Mouse (Mus musculus) retina, adult 2 months (tissue): ENCODE data around the gene Zfp119b.
"Not testable (repeated sequence)": the region's sequence is repeated elsewhere in the genome, so short reads cannot be mapped to it uniquely, and the experiment has no call there.

ENCODE experiments used
- DNase-seq: peaks from one replicate; pipeline ENCODE4 v3.0.0-alpha.2; 2012; ENCODE audit warnings: low read depth, low spot score

Gene Zfp119b

DNA sequence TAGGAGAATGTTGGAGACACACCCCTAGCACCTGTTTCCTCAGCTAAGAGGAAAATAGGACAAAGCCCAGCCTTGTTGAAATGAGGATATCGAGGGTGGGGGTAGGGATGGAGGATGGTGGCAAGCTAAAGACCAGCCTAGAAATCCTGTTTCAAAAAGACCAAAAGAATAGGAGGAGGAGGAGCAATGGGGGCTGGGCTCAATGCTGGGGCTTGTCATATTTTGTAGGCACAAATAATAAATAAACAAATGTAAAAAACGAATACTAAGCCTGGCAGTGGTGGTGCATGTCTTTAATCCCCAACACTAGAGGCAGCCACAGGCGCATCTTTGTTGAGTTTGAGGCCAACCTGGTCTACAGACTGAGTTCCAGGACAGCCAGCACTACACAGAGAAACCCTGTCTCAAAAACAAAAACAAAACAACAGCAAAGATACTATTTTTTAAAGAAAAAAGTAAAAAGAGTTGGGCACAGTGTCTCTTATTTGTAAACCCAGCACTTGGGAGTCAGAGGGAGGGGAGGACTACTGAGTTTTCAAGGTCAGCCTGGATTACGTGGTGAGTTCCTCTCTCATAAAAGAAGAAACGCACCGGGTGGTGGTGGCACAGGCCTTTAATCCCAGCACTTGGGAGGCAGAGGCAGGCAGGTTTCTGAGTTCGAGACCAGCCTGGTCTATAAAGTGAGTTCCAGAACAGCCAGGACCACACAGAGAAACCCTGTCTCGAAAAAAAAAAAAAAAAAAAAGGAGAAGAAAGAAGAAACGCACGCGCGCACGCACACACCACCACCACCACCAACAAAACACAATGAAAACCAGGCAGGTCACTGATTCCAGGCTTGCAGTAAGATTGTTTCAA is 8.7 kb upstream of the Zfp119b start:
- DNase-seq, result no peak

DNA sequence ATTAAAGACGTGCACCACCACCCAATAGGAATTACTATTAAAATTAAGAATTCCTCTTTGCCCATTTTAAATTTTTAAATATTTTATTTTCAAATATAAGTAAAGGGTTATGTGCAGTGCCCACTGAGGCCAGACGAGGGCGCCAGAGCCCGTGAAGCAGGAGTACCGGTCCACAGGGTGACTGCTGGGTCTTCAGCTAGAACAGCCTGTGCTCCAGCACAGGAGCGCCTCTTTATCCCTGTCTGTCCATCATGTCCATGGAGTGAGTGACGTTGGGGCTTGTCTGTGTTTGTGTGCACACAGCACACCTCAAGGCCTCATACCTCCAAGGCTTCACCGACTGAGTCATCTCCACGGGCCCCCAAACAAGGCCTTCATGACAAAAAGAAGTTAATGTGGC is 7.9 kb upstream of the Zfp119b start:
- peak; percentile 53 for DNase-seq

- DNase-seq, result no peak
Measured at GRCm38 (mm10) chr17:55956591-55956990, 7.3 kb upstream of the Zfp119b start.

- peak; percentile 61 for DNase-seq
Measured at GRCm38 (mm10) chr17:55956129-55956528, 6.8 kb upstream of the Zfp119b start.

DNA sequence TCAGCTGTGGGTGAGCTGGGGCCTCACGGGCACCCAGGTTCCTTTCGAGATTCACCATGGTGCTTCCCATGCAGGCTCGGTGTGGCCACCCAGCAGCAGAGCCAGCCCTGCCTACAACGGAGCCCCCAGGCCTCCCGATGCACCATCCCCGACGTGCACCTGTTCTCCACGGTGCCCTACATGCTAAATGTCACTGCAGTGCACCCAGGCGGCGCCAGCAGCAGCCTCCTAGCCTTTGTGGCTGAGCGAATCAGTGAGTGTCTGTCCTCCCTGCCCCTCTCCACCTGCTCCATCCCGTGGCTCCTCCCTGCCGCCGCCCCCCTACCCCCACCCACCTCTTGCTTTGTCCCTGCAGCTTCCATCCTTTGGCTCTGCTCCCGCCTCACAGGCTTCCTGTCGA is 4.9 kb upstream of the Zfp119b start:
- no peak for DNase-seq

GRCm38 (mm10) chr17:55953751-55954150 is 4.5 kb upstream of the Zfp119b start:
- no peak for DNase-seq

GRCm38 (mm10) chr17:55952447-55953027 is 3.2 kb upstream of the Zfp119b start, which contains the start of gene Ebi3:
TSS of gene Ebi3 (plus strand) at chr17:55952640.
- DNase-seq, result no peak

- no peak for DNase-seq
Measured at GRCm38 (mm10) chr17:55952041-55952440, 2.7 kb upstream of the Zfp119b start.

DNA sequence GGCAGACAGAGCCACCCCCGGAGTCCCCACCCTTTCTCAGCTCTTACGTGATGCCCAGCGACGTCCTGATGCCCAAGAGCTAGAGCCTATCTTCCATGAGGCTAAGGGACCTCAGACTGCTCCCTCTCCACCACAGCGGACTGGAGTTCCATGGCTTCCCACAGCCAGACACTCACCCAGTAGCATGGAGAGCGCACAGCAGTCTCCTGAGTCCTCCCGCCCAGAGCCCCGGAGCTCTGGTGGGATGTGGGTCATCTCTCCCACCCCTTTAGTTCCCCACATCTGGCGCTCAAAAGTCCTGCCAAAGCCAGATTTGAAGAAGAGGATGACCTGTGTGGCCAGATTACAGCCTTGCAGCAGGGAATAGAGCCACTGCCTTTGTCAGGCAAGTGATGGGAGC is 1.3 kb upstream of the Zfp119b start:
- no peak for DNase-seq

GRCm38 (mm10) chr17:55948647-55949046 is 653 bp downstream of the Zfp119b start:
- no peak for DNase-seq

- DNase-seq, result no peak
Measured at GRCm38 (mm10) chr17:55945696-55946095, 3.6 kb downstream of the Zfp119b start.

- DNase-seq, result peak; percentile 68
Measured at GRCm38 (mm10) chr17:55944866-55945682, 4.2 kb downstream of the Zfp119b start.

DNA sequence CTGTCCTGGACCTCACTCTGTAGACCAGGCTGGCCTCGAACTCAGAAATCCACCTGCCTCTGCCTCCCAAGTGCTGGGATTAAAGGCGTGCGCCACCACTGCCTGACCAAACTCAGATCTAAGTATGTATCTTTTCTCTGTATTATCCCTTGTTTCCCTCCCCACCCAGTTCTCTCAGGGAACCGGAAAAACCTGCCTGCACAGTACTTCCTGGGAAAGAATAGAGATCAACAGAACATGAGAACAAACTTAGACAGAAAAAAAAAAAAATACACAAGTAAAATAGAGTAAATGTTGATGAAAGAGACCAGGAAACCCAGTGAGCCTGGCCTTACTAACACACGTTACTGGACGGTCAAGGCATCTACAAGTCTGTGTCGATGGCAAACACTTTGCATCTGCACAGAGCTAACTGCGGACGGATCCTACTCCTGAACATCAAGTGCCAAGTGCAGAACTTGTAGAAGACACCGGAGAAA is 4.9 kb downstream of the Zfp119b start:
- DNase-seq, result not testable (repeated sequence)

DNA sequence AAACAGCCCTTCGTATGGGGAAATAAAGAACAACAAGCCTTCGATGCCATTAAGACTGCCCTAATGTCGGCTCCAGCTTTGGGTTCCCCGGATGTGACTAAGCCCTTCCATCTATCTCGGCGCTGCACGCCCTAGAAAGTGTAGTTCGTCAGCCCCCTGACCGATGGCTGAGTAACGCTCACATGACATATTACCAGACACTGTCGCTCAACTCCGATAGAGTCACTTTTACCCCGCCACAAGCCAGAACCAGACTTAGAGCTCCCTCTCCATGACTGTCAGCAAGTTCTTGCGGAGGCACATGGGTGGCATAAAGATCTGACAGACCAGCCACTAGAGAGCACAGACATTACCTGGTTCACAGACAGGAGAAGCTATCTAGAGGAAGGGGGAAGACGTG is 16.1 kb downstream of the Zfp119b start:
- DNase-seq, result no peak

DNA sequence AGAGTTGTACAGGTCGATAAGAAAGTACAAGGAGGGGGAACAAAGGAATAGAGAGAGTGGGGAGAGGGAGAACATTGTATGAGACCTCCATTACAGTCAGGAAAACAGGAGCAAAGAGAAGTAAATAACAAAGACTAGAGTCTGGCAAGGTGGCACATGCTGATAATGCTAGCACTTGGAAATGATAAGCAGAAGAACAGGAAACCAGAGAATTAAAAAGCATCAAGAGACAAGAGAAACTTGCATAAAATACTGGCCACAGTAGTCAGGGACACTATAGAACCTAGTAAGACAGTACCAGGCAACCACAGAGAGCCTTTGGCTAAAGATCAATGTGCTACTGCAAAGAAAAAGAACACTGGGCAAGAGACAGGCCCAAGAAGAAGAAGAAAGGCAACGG is 16.7 kb downstream of the Zfp119b start:
- DNase-seq, result no peak

DNA sequence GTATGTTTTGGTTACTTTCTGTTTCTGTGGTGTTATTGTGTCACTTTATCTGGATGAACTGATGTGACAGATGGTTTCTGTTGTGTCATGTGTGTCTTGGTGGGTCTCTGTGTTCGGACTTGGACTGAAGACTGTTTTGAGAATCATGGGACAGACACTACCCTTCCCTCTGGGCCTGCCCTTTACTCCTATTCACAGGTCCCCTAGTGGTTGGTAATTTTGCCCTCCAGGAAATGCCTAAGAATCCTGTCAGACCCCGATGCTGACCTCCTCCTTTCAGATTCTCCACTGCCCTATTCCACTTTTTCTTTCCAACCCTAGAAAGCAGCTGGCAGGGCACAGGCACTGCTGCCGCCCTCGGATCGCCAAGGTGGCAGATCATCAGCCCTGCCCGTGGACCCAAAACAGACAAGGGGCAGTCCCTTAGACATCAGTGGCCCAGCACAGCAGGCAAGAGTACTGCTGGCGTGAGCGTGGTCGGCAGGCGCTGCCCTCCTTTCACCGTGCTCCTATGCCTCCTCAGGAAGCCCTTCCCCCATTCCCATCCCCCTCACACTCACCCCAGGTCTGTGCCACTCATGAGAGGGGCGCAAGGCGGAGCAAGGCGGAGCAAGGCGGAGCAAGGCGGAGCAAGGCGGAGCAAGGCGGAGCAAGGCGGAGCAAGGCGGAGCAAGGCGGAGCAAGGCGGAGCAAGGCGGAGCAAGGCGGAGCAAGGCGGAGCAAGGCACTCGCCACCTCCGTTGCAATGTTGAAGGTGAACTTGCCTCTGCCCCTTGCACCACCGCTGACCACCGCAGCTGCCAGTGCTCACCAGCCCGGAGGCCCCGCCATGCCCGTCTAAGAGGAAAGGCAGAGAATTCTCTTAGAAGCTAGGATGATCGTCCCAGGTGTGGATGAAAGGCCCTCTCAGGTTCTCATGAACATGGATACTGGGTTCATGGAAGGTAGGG is 17.5 kb downstream of the Zfp119b start:
- no peak for DNase-seq

DNA sequence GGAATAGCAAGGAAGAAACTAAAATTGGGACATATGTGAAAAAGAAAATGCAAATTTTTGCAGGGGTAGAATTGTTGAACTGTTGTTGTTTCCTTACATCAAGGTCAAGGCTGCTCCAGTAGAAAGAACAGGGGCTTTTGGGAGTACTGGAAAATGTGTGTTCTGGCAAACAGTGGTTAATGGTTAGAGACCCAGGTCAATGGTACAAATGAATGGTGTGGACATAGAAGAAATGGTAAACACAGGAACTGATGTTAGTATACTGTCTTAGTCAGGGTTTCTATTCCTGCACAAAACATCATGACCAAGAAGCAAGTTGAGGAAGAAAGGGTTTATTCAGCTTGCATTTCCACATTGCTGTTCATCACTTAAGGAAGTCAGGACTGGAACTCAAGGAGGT is 42.6 kb downstream of the Zfp119b start:
- no peak for DNase-seq

DNA sequence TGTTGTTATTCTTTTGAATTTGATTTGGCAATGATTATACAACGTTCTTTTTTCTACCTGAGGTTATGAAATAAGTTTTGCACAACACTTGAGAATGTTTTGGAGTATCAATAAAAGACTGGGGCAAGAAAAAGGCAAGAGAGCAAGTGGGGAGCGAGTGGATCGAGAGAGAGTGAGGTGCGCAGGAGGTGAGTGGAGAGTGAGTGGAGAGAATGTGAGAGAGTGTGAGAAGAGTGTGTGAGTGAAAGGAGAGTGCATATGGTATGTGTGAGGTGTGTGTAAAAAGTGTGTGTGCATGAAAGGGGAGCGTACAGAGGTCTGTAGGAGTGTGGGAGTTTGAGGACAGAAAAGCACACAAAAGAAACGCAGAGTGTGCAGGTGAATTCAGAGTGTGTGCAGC is 45.2 kb downstream of the Zfp119b start:
- no peak for DNase-seq

DNA sequence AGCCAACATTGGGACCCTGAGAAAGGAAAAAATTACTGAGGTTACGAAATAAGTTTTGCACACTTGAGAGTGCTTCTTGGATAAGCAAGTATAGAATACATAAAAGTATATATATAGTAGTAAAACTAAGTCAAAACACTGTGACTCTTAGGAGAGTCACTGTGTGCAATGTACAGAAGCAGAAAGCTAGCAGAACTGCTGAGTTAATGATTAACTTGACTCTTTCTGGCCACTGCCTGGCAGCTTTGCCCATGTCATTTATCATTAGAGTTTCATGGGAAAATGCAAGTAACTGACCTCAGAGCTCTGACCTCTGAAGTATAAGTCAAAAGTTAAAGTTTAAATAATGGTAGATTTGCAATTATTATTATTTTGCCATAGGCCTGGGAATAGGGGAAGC is 45.6 kb downstream of the Zfp119b start:
- DNase-seq, result no peak

- DNase-seq, result no peak
Measured at GRCm38 (mm10) chr17:55903087-55903486, 46.2 kb downstream of the Zfp119b start.

DNA sequence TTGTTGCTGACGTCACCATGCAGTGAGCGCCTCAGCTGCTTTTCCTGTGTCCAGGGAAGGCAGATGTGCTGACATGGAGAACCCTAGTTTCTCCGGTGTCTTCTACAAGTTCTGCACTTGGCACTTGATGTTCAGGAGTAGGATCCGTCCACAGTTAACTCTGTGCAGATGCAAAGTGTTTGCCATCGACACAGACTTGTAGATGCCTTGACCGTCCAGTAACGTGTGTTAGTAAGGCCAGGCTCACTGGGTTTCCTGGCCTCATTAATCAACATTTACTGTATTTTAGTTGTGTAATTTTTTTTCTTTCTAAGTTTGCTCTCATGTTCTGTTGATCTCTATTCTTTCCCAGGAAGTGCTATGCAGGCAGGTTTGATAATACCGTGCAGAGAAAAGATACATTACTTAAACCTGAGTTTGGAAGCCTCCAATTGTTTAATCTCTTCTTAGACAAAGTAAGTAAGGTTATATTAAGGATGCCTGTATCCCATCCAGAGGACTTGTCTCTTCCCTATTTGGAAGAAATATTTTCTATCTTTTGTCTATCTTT is 56.8 kb downstream of the Zfp119b start:
- not testable (repeated sequence) for DNase-seq
